Mouse (Mus musculus) G1E (cell line): ENCODE data around the gene Pkp3.

Experiments used
- CTCF ChIP-seq: IDR thresholded peaks from 2 replicates; pipeline ENCODE4 v1.5.1; 2012; ENCODE audit warnings: low read depth, low read length, inconsistent platforms, mixed read lengths
- GATA1 ChIP-seq: IDR thresholded peaks from 2 replicates; pipeline ENCODE4 v1.6.1; 2012; ENCODE audit warnings: borderline replicate concordance, low read length, inconsistent platforms, mixed read lengths
- GATA2 ChIP-seq: IDR thresholded peaks from 2 replicates; pipeline ENCODE4 v1.6.1; 2012; ENCODE audit warnings: low read depth, low read length, inconsistent platforms, borderline replicate concordance
- POLR2AphosphoS5 ChIP-seq: IDR thresholded peaks from 2 replicates; pipeline ENCODE4 v1.6.1; 2012; ENCODE audit warnings: low read depth, low read length, inconsistent platforms; ENCODE audit not compliant: insufficient replicate concordance

- TF ChIP-seq GATA1 (no peak), CTCF (no peak), GATA2 (no peak), POLR2AphosphoS5 (no peak)
Measured at GRCm38 (mm10) chr7:141058601-141059341, 19.2 kb upstream of the Pkp3 start.
